Mouse (Mus musculus) cerebellum, postnatal 4 days (tissue): ENCODE measurements around the gene 4930590J08Rik.

Source experiments
- DNase-seq, 2 experiments: peaks; one replicate each; pipeline ENCODE4 v3.0.0; 2022; ENCODE audit warnings: low spot score in 2 of 2, mixed read lengths in 1 of 2

The 4930590J08Rik gene

DNA sequence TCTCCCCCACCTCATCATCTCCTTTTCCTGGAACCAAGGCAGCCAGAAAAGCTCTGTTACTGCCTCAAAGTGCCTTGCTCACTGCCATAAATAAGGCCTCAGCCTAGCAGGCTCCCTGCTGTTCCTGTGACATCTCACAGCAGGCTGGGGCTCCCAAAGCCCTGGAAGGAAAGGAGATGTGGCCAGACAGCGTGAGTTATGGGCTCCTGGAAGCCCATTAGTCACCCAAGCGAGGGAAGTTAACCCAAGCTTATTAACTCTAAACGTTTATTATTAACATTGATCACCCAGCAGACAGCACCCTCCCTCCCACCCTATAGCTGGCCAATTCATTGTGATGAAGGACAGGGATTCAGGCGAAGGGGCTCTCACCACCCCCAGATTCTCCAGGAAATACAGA, 60.8 kb downstream of the 4930590J08Rik start:
- no peak for DNase-seq

DNA sequence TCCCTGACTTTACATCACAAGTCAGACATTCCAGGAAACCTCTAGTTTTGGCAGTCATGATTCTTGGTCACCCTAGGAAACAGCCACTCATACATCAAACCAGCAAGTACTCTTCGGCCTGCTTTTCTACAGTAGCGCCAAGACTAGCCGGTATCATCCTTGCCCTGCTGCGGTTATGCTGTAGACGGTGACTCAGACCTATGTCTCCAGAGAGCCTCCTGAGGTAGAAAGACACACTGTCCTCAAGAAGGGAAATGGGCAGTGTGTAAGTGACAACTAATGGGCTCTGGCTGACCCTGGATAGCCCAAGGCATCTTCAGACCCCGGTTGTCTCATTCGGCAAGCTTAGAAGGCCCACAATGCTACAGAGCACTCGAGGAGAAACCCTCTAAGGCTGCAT, 62.5 kb downstream of the 4930590J08Rik start:
- DNase-seq, result no peak

DNA sequence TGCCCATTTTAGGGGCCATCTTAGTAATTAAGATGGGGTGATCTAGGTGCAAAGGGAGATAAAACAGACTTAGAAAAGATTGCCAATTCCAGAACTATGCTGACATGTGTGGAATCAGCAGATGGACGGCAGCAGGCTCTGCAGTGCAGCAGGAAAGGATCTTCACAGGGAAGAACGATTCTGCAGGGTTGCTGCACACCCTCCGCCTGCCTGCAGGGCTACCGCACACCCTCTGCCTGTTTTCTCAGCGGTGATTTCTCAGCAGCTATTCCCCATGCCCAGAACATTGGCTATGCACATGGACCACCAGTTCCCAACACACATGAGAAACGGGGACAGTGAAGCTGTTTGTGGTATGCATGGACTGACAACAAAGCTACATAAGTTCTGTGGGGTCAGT, 63.4 kb downstream of the 4930590J08Rik start:
- DNase-seq, result no peak

DNA sequence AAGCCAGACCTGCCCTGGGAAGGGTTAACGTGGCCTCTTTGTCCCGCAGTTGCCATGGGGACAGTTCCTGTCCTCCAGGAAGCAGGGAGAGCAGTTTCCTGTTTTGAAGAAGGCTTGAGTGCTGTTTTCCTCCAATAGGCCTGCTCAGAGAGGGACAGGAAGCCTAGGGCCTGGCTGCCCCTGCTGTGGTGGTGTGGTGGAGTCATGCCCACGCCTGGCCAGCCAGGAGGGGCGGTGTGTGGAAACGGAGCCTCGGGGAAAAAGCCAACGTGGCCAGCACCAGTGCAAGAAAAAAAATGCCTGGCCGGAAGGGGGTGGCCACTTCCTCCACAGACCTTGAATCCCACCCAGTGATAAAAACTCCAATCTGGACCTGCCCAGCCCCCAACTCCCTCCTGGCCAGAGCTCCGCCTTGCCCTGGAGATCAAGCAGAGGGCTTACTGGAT, 69.6 kb downstream of the 4930590J08Rik start:
- peak in 1 of 2 experiments; percentile 11 for DNase-seq

DNA sequence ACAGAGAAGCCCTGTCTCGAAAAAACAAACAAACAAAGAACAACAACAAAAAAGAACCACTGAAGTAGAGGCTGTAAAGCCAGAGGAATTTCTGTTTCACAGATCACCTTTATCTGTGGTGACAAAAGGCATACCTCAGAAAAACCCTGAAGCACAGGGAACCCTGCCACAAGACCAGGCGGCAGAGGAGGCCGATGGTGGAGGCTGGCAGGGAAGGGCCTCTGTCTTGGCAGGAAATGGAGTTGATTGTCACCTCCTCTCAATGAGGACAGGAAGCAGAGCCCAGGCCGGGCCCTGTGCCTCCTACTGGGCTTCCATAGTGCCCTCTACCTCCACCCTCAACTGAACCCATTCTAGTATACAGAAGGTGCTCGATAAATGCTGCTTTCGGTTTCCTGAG, 71.4 kb downstream of the 4930590J08Rik start:
- DNase-seq, result no peak

DNA sequence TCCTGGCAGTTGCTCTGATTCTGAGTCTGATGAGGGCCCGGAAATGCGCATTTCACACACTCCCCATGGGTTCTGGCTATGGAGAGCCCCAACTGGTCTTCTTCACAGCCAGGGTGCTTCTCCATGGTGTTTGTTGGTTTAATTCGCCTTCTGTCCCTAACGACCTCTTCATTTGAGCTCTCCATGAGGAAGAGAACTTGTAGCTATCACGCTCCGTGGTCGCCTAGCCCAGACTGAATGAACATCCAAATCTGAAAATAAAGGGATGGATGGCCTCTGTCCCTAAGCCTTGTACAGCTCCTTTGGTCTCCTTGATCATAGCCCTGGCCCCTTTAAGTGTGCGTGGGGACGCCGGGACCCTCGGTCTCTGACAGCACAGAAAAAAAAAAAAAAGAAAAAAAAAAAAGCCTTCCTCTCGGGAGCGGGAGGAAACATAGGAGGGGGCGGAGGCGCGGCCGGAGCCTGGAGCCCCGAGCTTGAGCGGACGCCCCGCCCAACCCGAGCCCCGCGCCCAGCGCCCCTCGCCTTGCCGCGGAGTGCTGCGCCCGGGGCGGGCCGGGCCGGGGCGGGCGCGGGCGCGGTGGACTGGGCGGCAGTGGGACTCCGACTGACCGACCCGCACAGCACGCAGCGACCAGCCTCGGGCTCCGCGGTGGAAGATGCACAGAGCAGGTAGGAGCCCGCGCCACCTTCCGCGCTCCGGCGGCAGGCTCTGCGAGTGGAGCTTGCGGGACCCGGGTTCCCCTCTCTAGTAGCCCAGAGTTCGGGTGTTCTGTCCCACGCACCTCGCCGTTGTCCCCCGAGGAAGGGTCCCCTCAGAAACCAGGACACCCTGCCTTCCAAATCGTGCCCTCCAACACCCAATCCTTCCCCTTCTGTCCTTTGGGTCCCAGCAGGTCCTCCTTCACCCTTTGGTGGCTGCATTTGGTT, 76.0 kb downstream of the 4930590J08Rik start, which contains the start of gene Fgd5:
Fgd5 (plus strand) TSS at position 508 of the 930 bp plus-strand sequence.
- peak in 1 of 2 experiments; percentile 23 for DNase-seq

DNA sequence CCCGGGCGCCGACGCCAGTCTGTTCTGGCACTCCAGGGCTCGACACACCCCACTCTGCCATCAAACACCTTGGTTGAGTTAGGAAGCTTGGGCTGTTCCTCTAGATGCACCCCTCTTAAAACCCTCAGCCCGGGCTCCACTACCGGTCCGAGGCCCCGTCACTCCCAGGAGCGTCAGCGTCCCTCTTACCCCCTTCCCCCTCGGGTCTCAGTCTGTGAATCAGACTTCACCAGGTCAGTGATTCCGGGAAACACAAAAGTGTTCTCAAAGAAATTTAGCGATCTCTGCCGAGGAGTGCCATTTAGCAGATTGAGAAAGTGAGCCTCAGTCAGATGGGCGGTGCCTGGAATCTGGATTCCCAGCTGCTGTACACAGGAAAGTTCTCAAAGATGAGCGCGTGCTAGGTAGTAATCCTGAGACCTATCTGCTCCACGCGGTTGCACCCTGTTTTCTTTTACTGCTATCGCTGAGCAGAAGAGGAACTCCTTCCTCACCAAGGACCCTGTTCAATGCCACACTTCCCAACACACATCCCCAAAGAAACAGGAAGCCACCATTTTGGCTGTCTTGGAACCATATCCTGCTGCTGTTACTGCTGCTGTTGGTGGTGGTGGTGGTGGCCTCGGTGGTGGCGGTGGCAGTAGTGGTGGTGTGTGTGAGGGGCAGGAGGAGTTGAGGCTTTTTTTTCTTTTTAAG, 76.8 kb downstream of the 4930590J08Rik start:
- DNase-seq, result no peak

DNA sequence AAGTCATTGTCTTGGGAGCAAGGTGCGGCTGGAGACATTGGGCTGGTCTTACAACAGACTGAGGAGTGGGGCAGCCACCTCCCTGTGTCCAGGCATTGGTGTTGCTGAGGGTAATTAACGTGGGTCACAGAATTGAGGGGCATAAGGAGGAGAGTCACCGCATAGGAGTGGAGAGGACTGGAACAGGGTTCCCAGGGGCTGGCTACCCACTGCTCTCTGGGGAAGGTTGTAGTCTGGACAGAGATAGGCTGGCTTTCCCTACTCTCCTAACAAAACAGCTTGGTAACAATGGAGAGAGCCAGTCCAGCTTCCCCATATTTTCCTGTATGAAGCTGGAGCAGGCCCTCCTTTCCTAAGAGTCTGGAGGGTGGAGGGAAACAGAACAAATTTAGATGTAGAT, 77.4 kb downstream of the 4930590J08Rik start:
- no peak for DNase-seq

DNA sequence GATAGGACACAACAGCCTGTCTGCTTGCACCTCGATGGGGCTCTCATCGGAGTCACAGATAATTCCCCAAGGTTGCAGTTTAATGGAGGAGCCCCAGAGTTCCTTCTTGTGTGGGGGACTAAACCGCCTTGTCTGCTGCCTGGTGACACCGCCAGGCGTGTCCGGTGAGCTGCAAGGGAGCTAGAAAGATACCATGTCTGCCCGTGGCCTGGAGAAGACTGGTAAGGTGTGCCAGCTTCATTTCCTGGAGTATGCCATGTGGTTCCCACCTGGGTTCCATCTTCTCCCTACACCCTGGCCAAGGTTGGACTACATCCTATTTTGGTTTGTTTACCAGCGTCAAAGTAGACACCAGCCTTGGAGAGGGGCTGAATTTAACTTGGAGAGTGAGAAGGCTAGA, 87.5 kb downstream of the 4930590J08Rik start:
- DNase-seq, result no peak

DNA sequence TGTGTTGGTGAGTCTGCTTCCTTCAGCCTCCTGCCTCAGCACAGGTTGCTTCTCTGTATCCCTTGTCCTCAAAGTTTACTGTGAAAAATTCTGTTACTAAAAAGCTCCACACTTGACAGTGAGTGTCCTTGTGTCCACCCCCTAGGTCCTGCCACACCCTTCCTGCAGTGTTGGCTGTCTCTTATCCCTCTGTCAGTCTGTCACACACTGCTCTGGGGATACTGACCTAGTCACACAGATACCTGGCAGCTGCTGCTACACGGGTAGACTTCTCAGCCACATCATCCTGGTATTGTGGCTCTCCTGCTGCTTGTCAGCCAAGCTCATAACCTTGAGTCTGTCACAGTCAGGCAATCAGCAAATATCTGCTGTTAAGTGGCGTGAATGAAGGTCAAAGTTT, 90.2 kb downstream of the 4930590J08Rik start:
- no peak for DNase-seq

DNA sequence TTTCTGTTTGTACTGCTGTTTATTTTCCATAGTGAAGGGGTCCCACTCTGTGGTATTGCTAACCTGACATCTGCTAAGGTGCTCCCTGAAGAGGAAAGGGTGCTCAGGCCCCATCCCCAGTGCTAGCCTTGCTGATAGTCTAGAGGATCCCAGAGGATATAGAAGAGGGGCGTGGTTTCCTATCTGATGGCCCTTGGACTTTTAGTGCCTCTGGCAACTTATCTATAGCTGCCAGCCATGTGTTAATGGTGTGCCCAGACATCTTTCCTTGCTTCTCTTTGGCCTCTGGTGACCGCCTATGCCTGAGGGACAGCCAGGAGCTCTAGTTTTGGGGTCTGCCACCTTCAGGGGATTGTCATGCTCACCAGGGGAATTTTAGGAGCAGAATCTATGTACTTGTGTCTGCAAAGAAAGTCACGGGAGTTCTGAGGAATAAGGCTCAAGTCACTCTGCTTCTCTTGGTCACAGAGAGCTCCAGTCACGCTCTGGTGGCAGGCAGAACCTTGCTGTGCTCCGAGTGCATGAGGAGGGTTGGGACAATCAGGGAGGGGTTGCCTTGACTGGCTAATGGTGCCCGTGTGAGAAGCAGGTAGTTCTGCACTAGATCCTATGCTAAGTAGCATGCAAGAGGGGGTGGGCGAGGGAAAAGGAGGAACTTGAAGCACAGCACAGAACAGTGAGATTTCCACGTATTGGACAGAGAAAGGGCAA, 91.3 kb downstream of the 4930590J08Rik start:
- DNase-seq, result no peak

DNA sequence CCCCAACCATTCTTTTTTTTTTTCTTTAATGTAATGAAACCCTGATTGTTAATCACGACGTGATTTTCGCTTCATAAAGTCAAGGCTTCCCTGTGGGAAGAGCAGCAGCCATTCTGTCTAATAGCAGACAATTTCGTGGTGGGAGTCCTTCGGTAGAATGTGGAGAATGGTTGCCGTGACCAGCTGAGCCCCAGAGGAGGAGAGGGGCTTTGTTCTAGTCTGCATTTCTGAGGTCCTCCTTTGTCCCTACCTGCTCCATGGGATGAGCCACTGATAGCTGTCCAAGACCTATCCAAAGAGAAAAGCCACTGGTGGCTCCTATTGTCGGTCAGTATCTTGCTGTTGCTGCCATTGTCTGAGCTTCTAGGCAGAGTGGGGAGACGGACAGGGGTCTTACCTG, 93.5 kb downstream of the 4930590J08Rik start:
- DNase-seq, result no peak
